In the genomic region with DNA sequence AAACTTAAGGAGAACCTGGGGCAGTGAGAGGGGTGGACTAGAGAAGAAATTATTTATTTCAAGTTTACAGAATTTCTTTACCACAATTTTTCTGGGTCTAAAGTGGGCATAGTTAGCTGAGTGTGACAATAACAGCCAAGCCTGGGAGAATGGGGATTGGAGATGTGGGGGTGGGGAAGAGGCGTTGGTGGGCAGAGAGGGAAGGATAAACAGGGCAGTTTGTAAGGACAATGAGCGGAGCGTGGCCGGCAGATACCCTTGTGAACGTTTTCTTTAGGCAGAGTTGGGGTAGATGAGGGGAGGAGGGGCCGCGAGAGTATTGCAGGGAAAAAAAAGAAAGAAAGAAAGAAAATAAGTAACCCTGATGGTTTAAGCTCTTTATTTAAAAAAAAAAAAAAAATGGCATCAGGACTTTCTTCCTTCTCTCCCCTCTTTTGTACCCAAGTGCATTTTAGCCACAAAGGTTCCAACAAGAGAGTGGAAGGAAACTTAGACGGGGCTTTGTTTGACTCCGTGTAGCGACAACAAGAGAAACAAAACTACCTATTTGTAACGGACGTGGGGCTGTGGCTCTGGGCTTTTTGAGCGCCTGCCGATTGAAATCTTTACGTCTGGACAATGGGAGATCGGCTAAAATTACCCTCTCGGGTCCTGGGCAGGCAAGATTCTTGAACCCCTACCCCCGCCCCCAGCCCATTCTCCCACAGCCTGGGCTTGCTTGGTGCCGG, we compare ENCODE assay signal across 10 mouse cellular contexts. TPM values are rescaled to one million over a fixed set of nuclear protein-coding genes. Genes with fewer than 3 reads are reported as not detected.
DNase-seq lines count a peak whose midpoint lies in the region; ATAC-seq and TF ChIP-seq lines count a peak whose summit lies in the region.
"Had no signal": no experiment of that assay in that cellular context is flagged by ENCODE, and none has a peak within 500 bp of the region (broad histone marks: within the 10 kb centered on the region; RNA-seq: fewer than 3 reads in every experiment).

No protein-coding gene starts in this region.

- whole genome bisulfite sequencing in liver, embryonic 12.5 days (ENCODE audit: insufficient replicate concordance): 2% methylated on average over 19 of the region's 19 CpGs
- 5% methylated on average over 19 of the region's 19 CpGs for WGBS in liver, postnatal 0 days (ENCODE audit: insufficient replicate concordance)
- WGBS in embryonic facial prominence, embryonic 13.5 days: 2% methylated on average over 19 of the region's 19 CpGs
- 5% methylated on average over 19 of the region's 19 CpGs for WGBS in intestine, embryonic 16.5 days
- 10% methylated on average over 19 of the region's 19 CpGs for WGBS in olfactory bulb, adult 2 months

- no peak for TF ChIP-seq CTCF in liver, postnatal 0 days (IDR thresholded peaks at IDR 0.05; ENCODE audit: low read depth)
- TF ChIP-seq CTCF in olfactory bulb, adult 2 months (IDR thresholded peaks at IDR 0.05; ENCODE audit: insufficient read depth, low read depth, low read length): no peak

- DNase-seq in liver, postnatal 0 days: no peak
- DNase-seq in adrenal gland, postnatal 4 days (ENCODE audit: low spot score in 2 of 2): no peak
- no peak for DNase-seq in adrenal gland, adult (ENCODE audit: inconsistent age in 2 of 2, low spot score in 1 of 2)
- DNase-seq in gastrocnemius, adult 18-20 months (ENCODE audit: low spot score): no peak

- H3K36me3 ChIP-seq in liver, embryonic 12.5 days: no peaks in the 10 kb centered on the region
- no peaks in the 10 kb centered on the region for H3K36me3 ChIP-seq in liver, postnatal 0 days (replicated peaks; ENCODE audit: insufficient read depth, low read length)
- H3K36me3 ChIP-seq in embryonic facial prominence, embryonic 13.5 days: no peaks in the 10 kb centered on the region
- H3K36me3 ChIP-seq in intestine, embryonic 16.5 days (ENCODE audit: control insufficient read depth, insufficient read depth, low read length): no peaks in the 10 kb centered on the region

- H3K9me3 ChIP-seq in liver, embryonic 12.5 days (replicated peaks): no peaks in the 10 kb centered on the region
- no peaks in the 10 kb centered on the region for H3K9me3 ChIP-seq in liver, postnatal 0 days (ENCODE audit: low read length)
- H3K9me3 ChIP-seq in embryonic facial prominence, embryonic 13.5 days: no peaks in the 10 kb centered on the region
- no peaks in the 10 kb centered on the region for H3K9me3 ChIP-seq in intestine, embryonic 16.5 days (ENCODE audit: control insufficient read depth, low read length)

- peaks cover 94% of the 10 kb centered on the region for H3K27me3 ChIP-seq in liver, embryonic 12.5 days (replicated peaks)
- peaks cover 91% of the 10 kb centered on the region for H3K27me3 ChIP-seq in liver, postnatal 0 days (ENCODE audit: insufficient read depth, low read length)
- peaks cover 88% of the 10 kb centered on the region for H3K27me3 ChIP-seq in embryonic facial prominence, embryonic 13.5 days
- peaks cover 74% of the 10 kb centered on the region for H3K27me3 ChIP-seq in intestine, embryonic 16.5 days (replicated peaks; ENCODE audit: control insufficient read depth, insufficient read depth, low read length)

- peak overlapping the region; percentile 25; the same call in 1 of the 2 replicates for H3K4me2 ChIP-seq in liver, embryonic 12.5 days
- H3K4me2 ChIP-seq in liver, postnatal 0 days (ENCODE audit: low read depth, low read length): no peak overlapping the region
- peak overlapping the region; percentile 70 for H3K4me2 ChIP-seq in embryonic facial prominence, embryonic 13.5 days
- H3K4me2 ChIP-seq in intestine, embryonic 16.5 days (ENCODE audit: low read depth, low read length): peak overlapping the region; percentile 71; the same call in 1 of the 2 replicates

- peaks cover 20% of the 10 kb centered on the region; the same call in 1 of the 2 replicates for H3K4me1 ChIP-seq in liver, embryonic 12.5 days
- peaks cover 7% of the 10 kb centered on the region; the same call in 1 of the 2 replicates for H3K4me1 ChIP-seq in liver, postnatal 0 days (ENCODE audit: insufficient read depth)
- peaks cover 26% of the 10 kb centered on the region for H3K4me1 ChIP-seq in embryonic facial prominence, embryonic 13.5 days
- peaks cover 22% of the 10 kb centered on the region for H3K4me1 ChIP-seq in intestine, embryonic 16.5 days (ENCODE audit: control insufficient read depth, insufficient read depth, low read length)
- peaks cover 20% of the 10 kb centered on the region for H3K4me1 ChIP-seq in olfactory bulb, adult 2 months (ENCODE audit: control insufficient read depth, insufficient read depth, low read length)

- no peak overlapping the region for H3K27ac ChIP-seq in liver, embryonic 12.5 days
- H3K27ac ChIP-seq in liver, postnatal 0 days (ENCODE audit: low read depth): no peak overlapping the region
- H3K27ac ChIP-seq in embryonic facial prominence, embryonic 13.5 days: peak overlapping the region; percentile 30; the same call in 1 of the 2 replicates
- no peak overlapping the region for H3K27ac ChIP-seq in intestine, embryonic 16.5 days (ENCODE audit: low read length)
- H3K27ac ChIP-seq in olfactory bulb, adult 2 months (ENCODE audit: insufficient read depth, low read depth, low read length): peak overlapping the region; percentile 93
- H3K27ac ChIP-seq: liver, embryonic 14.5 days had no signal

- TF ChIP-seq EP300 in liver, postnatal 0 days (IDR thresholded peaks at IDR 0.05; ENCODE audit: low read depth): no peak

- TF ChIP-seq POLR2A in olfactory bulb, adult 2 months (IDR thresholded peaks at IDR 0.05; ENCODE audit: insufficient read depth, low read depth, low read length): no peak

- H3K4me3 ChIP-seq in liver, embryonic 12.5 days: peak overlapping the region; percentile 41; the same call in 1 of the 2 replicates
- H3K4me3 ChIP-seq in liver, postnatal 0 days (ENCODE audit: low read depth, low read length): no peak overlapping the region
- H3K4me3 ChIP-seq in embryonic facial prominence, embryonic 13.5 days: peak overlapping the region; percentile 50
- H3K4me3 ChIP-seq in intestine, embryonic 16.5 days (ENCODE audit: low read length): no peak overlapping the region
- H3K4me3 ChIP-seq in olfactory bulb, adult 2 months (ENCODE audit: insufficient read depth, low read depth, low read length): peak overlapping the region; percentile 79

- no peak overlapping the region for H3K9ac ChIP-seq in liver, embryonic 12.5 days
- no peak overlapping the region for H3K9ac ChIP-seq in liver, postnatal 0 days (replicated peaks)
- H3K9ac ChIP-seq in embryonic facial prominence, embryonic 13.5 days: peak overlapping the region; percentile 32; the same call in 1 of the 2 replicates
- H3K9ac ChIP-seq in intestine, embryonic 16.5 days (ENCODE audit: low read depth, low read length): no peak overlapping the region
- H3K9ac ChIP-seq: liver, embryonic 14.5 days had no signal

- ATAC-seq in liver, embryonic 12.5 days: no peak
- ATAC-seq in liver, postnatal 0 days: no peak
- ATAC-seq in embryonic facial prominence, embryonic 13.5 days (ENCODE audit: insufficient number of reproducible peaks, insufficient read depth, low FRiP score, low TSS enrichment, low read depth): no peak
- no peak for ATAC-seq in intestine, embryonic 16.5 days
- ATAC-seq: inflammation-experienced regulatory T-cells, adult 6 months had no signal

RNA-seq across cellular contexts. Expression of gene Sox2, which starts 1.9 kb away (rescaled TPM):
- polyA plus RNA-seq in liver, embryonic 12.5 days (2016; fragmentation: Nextera tagmentation; extraction: Ambion mirVana): not detected in 2 replicates
- not detected in 2 replicates for polyA plus RNA-seq in liver, postnatal 0 days (2015; fragmentation: Nextera tagmentation; extraction: Ambion mirVana)
- 4.1 and 7.3 TPM in 2 replicates for polyA plus RNA-seq in embryonic facial prominence, embryonic 13.5 days (2015; fragmentation: Nextera tagmentation; extraction: Ambion mirVana)
- 0.12 and 0.24 TPM in 2 replicates for polyA plus RNA-seq in intestine, embryonic 16.5 days (2015; fragmentation: Nextera tagmentation; extraction: Ambion mirVana)
- not detected in 2 replicates for polyA plus RNA-seq in olfactory bulb, adult 2 months (2012; ENCODE audit: insufficient read depth, insufficient read length, low replicate concordance, missing spikeins)
- 1 to 10 TPM in 1 of 2 experiments, under 1 TPM in 1; 0.92 to 1.5 TPM for total RNA-seq in adrenal gland, postnatal 4 days (2021)
- not detected for total RNA-seq in gastrocnemius, adult 18-20 months (2021)
- polyA plus RNA-seq: inflammation-experienced regulatory T-cells, adult 6 months had no signal

Comparison
In these comparisons a context has a peak if more than half of its experiments do, and no peak if none do; other contexts are left out.
1. H3K4me3 ChIP-seq: peak in liver, embryonic 12.5 days (single experiment), embryonic facial prominence, embryonic 13.5 days (single experiment) and olfactory bulb, adult 2 months (single experiment); none in liver, postnatal 0 days (single experiment) and intestine, embryonic 16.5 days (single experiment).
2. H3K27ac ChIP-seq: peak in embryonic facial prominence, embryonic 13.5 days (single experiment) and olfactory bulb, adult 2 months (single experiment); none in liver, embryonic 12.5 days (single experiment), liver, postnatal 0 days (single experiment) and intestine, embryonic 16.5 days (single experiment).